Mouse (Mus musculus): ENCODE measurements at regions not wholly inside any gene's neighbourhood (a gene's known extent, or its start where the extent isn't known, plus 50 kb on each side); places are given as distances from the start of the nearest gene placed in this dataset.

- TF ChIP-seq CTCF (IDR thresholded peaks at IDR 0.05; ENCODE audit: low read depth, low read length) = no peak
- TF ChIP-seq EP300 (IDR thresholded peaks at IDR 0.05; ENCODE audit: insufficient read depth, low read depth, low read length) = no peak
- TF ChIP-seq POLR2A (IDR thresholded peaks at IDR 0.05; ENCODE audit: insufficient read depth, low read length) = no peak
- no peaks in the 10 kb centered on the region; the same call in 1 of the 2 replicates for H3K9me3 ChIP-seq (replicated peaks; ENCODE audit: control insufficient read depth, insufficient read depth, low read length, poor library complexity, severe bottlenecking)
- no peak overlapping the region for H3K9ac ChIP-seq (ENCODE audit: low read depth, poor library complexity, severe bottlenecking)
- no peaks in the 10 kb centered on the region for H3K4me1 ChIP-seq (ENCODE audit: control insufficient read depth, insufficient read depth, low read length)
- no peaks in the 10 kb centered on the region for H3K27me3 ChIP-seq (ENCODE audit: control insufficient read depth, insufficient read depth, low read length, poor library complexity, severe bottlenecking)
- no peaks in the 10 kb centered on the region for H3K36me3 ChIP-seq (ENCODE audit: control insufficient read depth, insufficient read depth, low read length, poor library complexity, severe bottlenecking)
- H3K4me3 ChIP-seq (ENCODE audit: low read depth, low read length) = no peak overlapping the region
- no peak overlapping the region for H3K27ac ChIP-seq (ENCODE audit: insufficient read depth, low read length)
Measured at GRCm38 (mm10) chr4:105560781-105561180, 228.9 kb upstream of the Gm12728 start.

- H3K36me3 ChIP-seq (ENCODE audit: control insufficient read depth, insufficient read depth, low read length, poor library complexity, severe bottlenecking) = no peaks in the 10 kb centered on the region
- H3K4me3 ChIP-seq (ENCODE audit: low read depth, low read length) = no peak overlapping the region
- no peaks in the 10 kb centered on the region for H3K27me3 ChIP-seq (ENCODE audit: control insufficient read depth, insufficient read depth, low read length, poor library complexity, severe bottlenecking)
- H3K9me3 ChIP-seq (replicated peaks; ENCODE audit: control insufficient read depth, insufficient read depth, low read length, poor library complexity, severe bottlenecking) = no peaks in the 10 kb centered on the region; the same call in 1 of the 2 replicates
- H3K4me1 ChIP-seq (ENCODE audit: control insufficient read depth, insufficient read depth, low read length) = no peaks in the 10 kb centered on the region
- H3K9ac ChIP-seq (ENCODE audit: low read depth, poor library complexity, severe bottlenecking) = no peak overlapping the region
- no peak overlapping the region for H3K27ac ChIP-seq (ENCODE audit: insufficient read depth, low read length)
- TF ChIP-seq EP300 (IDR thresholded peaks at IDR 0.05; ENCODE audit: insufficient read depth, low read depth, low read length) = no peak
- no peak for TF ChIP-seq CTCF (IDR thresholded peaks at IDR 0.05; ENCODE audit: low read depth, low read length)
- TF ChIP-seq POLR2A (IDR thresholded peaks at IDR 0.05; ENCODE audit: insufficient read depth, low read length) = no peak
Measured at GRCm38 (mm10) chr4:105561611-105562010, 228.1 kb upstream of the Gm12728 start.

- Histone ChIP-seq H3K27me3 (ENCODE audit: control insufficient read depth, insufficient read depth, low read length, poor library complexity, severe bottlenecking) (no peaks in the 10 kb centered on the region), H3K4me3 (ENCODE audit: low read depth, low read length) (no peak overlapping the region), H3K9ac (ENCODE audit: low read depth, poor library complexity, severe bottlenecking) (no peak overlapping the region), H3K36me3 (ENCODE audit: control insufficient read depth, insufficient read depth, low read length, poor library complexity, severe bottlenecking) (no peaks in the 10 kb centered on the region), H3K9me3 (replicated peaks; ENCODE audit: control insufficient read depth, insufficient read depth, low read length, poor library complexity, severe bottlenecking) (no peaks in the 10 kb centered on the region; the same call in 1 of the 2 replicates), H3K27ac (ENCODE audit: insufficient read depth, low read length) (no peak overlapping the region), H3K4me1 (ENCODE audit: control insufficient read depth, insufficient read depth, low read length) (no peaks in the 10 kb centered on the region)
- TF ChIP-seq EP300 (IDR thresholded peaks at IDR 0.05; ENCODE audit: insufficient read depth, low read depth, low read length) (no peak), CTCF (IDR thresholded peaks at IDR 0.05; ENCODE audit: low read depth, low read length) (no peak), POLR2A (IDR thresholded peaks at IDR 0.05; ENCODE audit: insufficient read depth, low read length) (no peak)
Measured at GRCm38 (mm10) chr4:105565796-105566195, 223.9 kb upstream of the Gm12728 start.

- H3K4me1 ChIP-seq (ENCODE audit: control insufficient read depth, insufficient read depth, low read length) = no peaks in the 10 kb centered on the region
- H3K9me3 ChIP-seq (replicated peaks; ENCODE audit: control insufficient read depth, insufficient read depth, low read length, poor library complexity, severe bottlenecking) = no peaks in the 10 kb centered on the region; the same call in 1 of the 2 replicates
- H3K4me3 ChIP-seq (ENCODE audit: low read depth, low read length) = no peak overlapping the region
- no peaks in the 10 kb centered on the region for H3K27me3 ChIP-seq (ENCODE audit: control insufficient read depth, insufficient read depth, low read length, poor library complexity, severe bottlenecking)
- no peak overlapping the region for H3K9ac ChIP-seq (ENCODE audit: low read depth, poor library complexity, severe bottlenecking)
- H3K36me3 ChIP-seq (ENCODE audit: control insufficient read depth, insufficient read depth, low read length, poor library complexity, severe bottlenecking) = no peaks in the 10 kb centered on the region
- H3K27ac ChIP-seq (ENCODE audit: insufficient read depth, low read length) = no peak overlapping the region
- no peak for TF ChIP-seq CTCF (IDR thresholded peaks at IDR 0.05; ENCODE audit: low read depth, low read length)
- no peak for TF ChIP-seq POLR2A (IDR thresholded peaks at IDR 0.05; ENCODE audit: insufficient read depth, low read length)
- no peak for TF ChIP-seq EP300 (IDR thresholded peaks at IDR 0.05; ENCODE audit: insufficient read depth, low read depth, low read length)
Measured at GRCm38 (mm10) chr4:105566513-105567457, 222.9 kb upstream of the Gm12728 start.

- H3K9me3 ChIP-seq (replicated peaks; ENCODE audit: control insufficient read depth, insufficient read depth, low read length, poor library complexity, severe bottlenecking) = no peaks in the 10 kb centered on the region; the same call in 1 of the 2 replicates
- H3K9ac ChIP-seq (ENCODE audit: low read depth, poor library complexity, severe bottlenecking) = no peak overlapping the region
- H3K27me3 ChIP-seq (ENCODE audit: control insufficient read depth, insufficient read depth, low read length, poor library complexity, severe bottlenecking) = no peaks in the 10 kb centered on the region
- no peaks in the 10 kb centered on the region for H3K4me1 ChIP-seq (ENCODE audit: control insufficient read depth, insufficient read depth, low read length)
- no peak overlapping the region for H3K27ac ChIP-seq (ENCODE audit: insufficient read depth, low read length)
- H3K36me3 ChIP-seq (ENCODE audit: control insufficient read depth, insufficient read depth, low read length, poor library complexity, severe bottlenecking) = no peaks in the 10 kb centered on the region
- TF ChIP-seq CTCF (IDR thresholded peaks at IDR 0.05; ENCODE audit: low read depth, low read length) (no peak), POLR2A (IDR thresholded peaks at IDR 0.05; ENCODE audit: insufficient read depth, low read length) (no peak)
- no peak overlapping the region for H3K4me3 ChIP-seq (ENCODE audit: low read depth, low read length)
Measured at GRCm38 (mm10) chr4:105569671-105570070, 220.0 kb upstream of the Gm12728 start.

GRCm38 (mm10) chr4:105575550-105575949 lies 214.1 kb upstream of the Gm12728 start:
- TF ChIP-seq CTCF (IDR thresholded peaks at IDR 0.05; ENCODE audit: low read depth, low read length) = no peak
- no peak for TF ChIP-seq POLR2A (IDR thresholded peaks at IDR 0.05; ENCODE audit: insufficient read depth, low read length)
- TF ChIP-seq EP300 (IDR thresholded peaks at IDR 0.05; ENCODE audit: insufficient read depth, low read depth, low read length) = no peak
- H3K9me3 ChIP-seq (replicated peaks; ENCODE audit: control insufficient read depth, insufficient read depth, low read length, poor library complexity, severe bottlenecking) = no peaks in the 10 kb centered on the region
- no peaks in the 10 kb centered on the region for H3K27me3 ChIP-seq (ENCODE audit: control insufficient read depth, insufficient read depth, low read length, poor library complexity, severe bottlenecking)
- no peak overlapping the region for H3K9ac ChIP-seq (ENCODE audit: low read depth, poor library complexity, severe bottlenecking)
- no peaks in the 10 kb centered on the region for H3K36me3 ChIP-seq (ENCODE audit: control insufficient read depth, insufficient read depth, low read length, poor library complexity, severe bottlenecking)
- H3K27ac ChIP-seq (ENCODE audit: insufficient read depth, low read length) = no peak overlapping the region
- no peaks in the 10 kb centered on the region for H3K4me1 ChIP-seq (ENCODE audit: control insufficient read depth, insufficient read depth, low read length)
- H3K4me3 ChIP-seq (ENCODE audit: low read depth, low read length) = no peak overlapping the region

All from ES-Bruce4 (cell line).